Mouse (Mus musculus): Measurements from ENCODE around the gene Dcst1.

Dcst1 gene

DNA sequence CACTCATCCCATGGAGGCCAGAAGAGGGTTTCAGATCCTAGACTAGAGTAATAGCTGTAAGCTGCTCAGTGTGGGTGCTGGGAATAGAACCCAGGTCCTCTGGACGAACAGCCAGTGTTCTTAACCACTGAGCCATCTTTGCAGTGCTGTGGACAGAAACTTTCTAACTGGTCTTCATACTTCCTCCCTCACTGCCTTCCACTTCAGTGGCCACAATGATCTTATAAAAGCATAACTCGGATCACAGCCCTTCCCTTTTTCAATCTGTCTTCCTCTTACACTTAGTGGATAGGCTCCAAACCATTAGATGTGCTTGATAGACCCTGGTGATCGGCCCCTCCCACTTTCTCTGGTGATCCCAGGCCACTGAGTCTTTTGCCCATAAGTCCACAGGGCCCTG is 4.8 kb downstream of the Dcst1 start:
- no peak for DNase-seq

- DNase-seq = no peak
Measured at GRCm38 (mm10) chr3:89359630-89360029, 5.4 kb downstream of the Dcst1 start.

DNA sequence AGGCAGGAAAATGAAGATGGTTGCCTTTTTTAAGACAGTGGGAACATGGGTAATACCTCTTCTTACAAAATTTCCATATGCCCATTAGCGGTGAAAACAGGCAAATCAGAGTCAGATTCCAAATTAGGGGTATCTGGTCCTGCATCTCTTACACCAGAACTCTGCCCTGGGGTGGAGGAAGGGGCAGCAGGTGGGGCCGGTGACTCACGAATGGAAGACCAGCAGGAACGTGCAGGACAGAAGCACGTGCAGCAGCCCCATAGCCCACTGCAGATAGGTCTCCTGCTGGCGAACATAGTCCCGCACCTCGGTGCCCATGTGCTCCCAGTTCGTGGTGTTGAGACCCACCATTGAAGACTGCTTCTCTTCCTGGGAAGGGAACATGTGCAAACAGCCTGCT is 9.0 kb downstream of the Dcst1 start:
- DNase-seq = no peak

GRCm38 (mm10) chr3:89355512-89355902 is 9.5 kb downstream of the Dcst1 start:
- DNase-seq = no peak

GRCm38 (mm10) chr3:89354816-89355511 is 10.1 kb downstream of the Dcst1 start:
- peak; percentile 80 for DNase-seq

DNA sequence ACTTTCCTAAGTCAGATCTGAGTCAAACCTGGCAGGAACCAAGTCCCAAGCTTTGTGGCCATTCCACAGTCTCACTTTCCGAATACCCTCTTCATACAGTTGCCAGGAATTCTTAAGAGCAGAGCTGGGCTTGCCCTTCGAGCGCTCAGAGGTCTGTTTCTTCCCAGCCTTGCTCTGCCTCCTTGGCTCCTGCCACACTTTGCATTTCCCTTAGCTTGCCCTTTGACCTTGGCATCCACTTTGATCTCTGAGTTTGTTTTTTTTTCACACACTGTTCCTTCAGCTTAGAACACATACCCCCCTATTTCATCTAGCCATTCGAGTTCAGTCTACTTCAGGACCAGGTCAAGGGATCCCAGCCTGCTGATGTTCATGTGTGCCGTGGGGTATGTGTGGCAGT is 13.8 kb downstream of the Dcst1 start:
- DNase-seq = no peak

- peak; percentile 90 for DNase-seq
Measured at GRCm38 (mm10) chr3:89349869-89350501, 15.1 kb downstream of the Dcst1 start, which contains the start of gene Adam15. Gene Adam15, minus strand, starts transcription at chr3:89349996.

DNA sequence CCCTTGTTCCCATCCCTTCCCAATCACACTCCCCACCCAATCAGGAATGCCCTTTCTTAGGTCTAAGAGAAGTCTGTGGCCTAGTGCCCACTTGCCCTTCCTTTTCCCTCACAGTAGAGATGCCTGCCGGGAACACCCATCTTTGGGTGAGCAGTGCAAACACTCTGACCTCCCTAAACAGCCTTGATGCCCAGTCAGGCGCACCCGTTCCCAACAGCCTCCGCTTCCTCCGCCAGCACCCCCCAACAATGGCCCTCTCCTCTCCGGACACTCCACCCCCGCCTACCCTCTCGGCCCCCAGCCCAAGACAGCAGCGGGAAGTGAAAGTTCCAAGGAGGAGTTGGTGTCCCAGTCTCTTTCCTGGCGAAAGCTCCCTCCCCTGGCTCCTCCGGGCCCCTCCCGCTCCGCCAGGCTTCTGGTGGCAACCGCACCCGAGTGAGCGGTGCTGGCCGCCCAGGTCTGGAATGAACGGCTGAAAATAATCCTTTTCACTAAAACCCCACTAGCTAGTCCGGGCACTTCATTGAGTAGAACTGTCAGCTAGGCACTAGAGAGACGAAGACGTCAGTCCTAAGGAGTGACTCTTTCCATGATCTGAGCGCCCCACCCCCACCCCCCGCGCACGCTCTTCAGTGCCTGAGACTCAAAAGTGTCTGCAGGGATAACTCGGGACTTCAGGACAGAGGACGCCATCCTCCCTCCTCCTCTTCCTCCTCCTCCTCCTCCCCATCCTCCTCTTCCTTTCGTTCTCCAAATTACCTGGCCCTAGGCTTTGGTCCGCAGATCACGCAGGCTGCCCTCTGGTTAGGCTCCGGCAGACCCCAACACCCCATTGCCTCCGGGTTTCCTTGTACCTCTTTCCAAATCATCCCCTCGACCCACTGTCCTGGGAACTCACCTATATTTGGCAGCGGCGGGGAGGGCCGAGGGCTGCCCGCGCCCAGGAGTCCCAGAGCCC is 15.9 kb downstream of the Dcst1 start:
- DNase-seq = no peak

GRCm38 (mm10) chr3:89347916-89348315 is 17.1 kb downstream of the Dcst1 start:
- DNase-seq = no peak

DNA sequence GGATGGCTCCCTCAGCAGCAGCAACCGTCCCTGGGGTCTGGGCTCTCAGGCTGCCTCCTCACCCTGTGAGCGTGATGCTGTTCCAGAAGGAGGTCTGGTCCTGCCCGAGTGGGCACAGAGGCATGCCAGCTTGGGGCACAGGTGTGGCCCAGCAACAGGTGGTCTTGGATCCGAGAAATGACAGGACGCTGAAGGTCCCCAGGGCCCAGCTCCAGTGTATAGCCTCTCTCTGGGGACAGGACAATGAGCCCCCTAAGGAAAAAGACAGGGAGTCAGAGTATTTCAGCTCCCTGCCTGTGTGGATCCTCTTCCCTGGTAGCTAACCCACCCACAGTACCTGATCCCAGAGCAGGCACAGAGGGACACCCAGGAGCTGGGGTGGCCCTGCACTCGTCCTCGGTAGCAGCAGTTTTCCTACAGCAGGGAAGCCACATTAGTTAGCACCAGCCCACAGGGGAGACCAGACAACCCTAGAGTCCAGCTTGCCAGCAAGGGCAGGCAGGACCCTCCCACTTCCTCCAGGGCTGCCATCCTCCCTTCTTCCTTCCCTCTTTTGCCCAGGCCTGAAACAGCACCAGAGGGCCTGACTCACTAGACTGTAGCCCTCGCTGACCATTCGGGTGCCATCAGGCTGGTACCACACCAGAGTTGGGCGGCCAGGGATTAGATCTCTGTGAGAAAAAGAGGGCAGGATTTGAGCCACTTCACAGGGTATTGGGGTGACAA is 18.1 kb downstream of the Dcst1 start:
- no peak for DNase-seq

DNA sequence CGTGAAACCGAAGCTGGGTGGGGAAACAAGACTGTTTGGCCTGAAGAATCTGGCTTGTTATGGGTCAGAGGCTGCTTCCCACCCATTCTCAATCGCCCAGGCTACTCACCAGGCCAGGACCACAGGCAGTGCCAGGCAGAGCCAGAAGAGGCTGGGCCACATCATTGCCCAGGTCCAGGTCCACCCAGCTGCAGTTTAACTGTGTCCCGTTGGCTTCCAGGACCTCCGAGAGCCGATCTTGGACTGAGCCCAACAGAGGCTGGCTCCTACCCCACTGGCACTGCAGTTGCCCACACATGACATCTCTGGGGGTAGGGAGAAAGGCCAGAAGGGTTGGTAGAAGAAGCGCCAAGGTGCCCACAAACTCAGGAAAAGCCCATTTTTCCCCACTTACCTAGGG is 21.8 kb downstream of the Dcst1 start:
- no peak for DNase-seq

- DNase-seq = no peak
Measured at GRCm38 (mm10) chr3:89341794-89342193, 23.3 kb downstream of the Dcst1 start.

- DNase-seq = peak; percentile 91
Measured at GRCm38 (mm10) chr3:89340465-89340864, 24.6 kb downstream of the Dcst1 start.

GRCm38 (mm10) chr3:89339416-89339815 is 25.6 kb downstream of the Dcst1 start:
- DNase-seq = peak; percentile 76

DNA sequence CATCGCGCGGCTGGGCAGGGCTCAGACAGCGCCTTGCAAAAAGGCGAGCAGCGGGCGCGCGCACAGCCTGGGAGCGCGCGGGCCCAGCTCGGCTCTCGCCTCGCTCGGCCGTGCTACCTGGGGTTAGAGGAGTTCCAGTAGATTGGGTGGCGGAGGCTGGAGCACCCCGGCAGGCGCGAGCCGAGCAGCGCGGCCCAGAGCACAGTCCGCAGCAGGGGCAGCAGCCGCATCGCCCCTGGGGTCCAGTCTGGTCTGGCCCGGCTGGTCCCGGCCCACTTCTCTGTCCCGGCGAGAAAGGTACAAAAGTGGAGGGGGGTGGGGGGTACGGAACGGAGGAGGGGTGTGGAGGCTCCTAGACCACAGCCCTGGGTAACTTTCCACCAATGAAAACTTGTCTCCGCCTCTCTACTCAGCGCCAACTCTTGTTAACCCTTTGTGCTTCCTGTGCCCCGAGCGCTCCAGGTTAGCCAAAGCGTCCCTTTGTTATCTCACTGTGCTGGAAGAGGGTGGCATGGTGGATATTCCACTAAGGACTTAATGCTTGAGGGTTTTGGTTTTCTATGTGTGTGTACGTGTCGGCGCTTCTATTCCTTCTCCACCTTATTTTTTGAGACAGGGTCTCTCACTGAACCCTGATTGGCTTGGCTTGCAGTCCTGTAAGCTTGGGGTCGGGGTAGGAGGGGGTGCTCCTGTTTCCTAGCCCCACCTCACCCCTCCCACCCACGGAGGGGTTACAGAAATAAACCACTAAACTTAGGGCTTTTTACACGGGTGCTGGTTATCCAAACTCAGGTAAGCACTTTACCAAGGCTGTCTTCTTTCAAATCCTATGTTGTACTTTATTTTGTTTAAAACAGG is 27.1 kb downstream of the Dcst1 start, which contains the start of gene Efna4:
Gene Efna4 (minus strand): TSS at position 308 of the 858 bp plus-strand sequence.
- DNase-seq = peak; percentile 32

- DNase-seq = peak; percentile 64
Measured at GRCm38 (mm10) chr3:89337062-89337720, 27.9 kb downstream of the Dcst1 start.

DNA sequence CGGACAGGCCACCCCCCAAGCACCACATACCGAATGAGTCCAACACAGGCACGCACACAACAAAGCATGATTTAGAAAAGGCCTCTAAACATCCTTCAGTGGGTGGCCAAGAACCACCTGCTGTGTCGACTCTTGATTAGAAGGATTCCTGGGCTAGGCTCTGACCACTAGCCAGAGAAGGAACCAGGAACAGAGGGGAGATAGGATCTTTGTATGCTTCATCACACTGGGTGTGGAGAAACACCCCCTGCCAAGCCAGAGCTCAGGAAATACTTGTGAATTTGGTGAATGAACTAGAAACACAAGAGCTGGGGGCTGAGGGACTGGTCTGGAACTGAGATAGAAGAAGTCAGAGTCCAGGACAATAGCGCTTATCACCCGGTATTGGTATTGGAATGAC is 28.5 kb downstream of the Dcst1 start:
- DNase-seq = no peak

DNA sequence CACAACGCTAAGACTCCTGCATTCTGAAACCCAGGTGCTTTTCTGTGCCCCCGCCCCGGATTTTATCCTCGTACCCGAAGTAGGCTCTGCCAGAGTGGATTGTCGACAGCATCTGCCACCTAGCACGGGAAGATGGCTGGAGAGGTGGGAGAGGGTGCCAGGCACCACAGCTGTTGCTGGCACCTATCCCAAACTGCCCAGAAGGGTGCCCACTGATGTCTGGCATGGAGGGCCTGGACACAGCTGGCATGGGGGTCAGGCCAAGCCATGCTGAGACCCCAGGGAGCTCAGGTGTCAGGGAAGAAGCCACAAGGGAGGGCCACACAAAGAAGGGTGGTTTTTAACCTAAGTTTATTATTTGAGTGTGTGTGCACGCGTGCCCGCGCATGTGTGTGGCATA is 32.0 kb downstream of the Dcst1 start:
- no peak for DNase-seq

DNA sequence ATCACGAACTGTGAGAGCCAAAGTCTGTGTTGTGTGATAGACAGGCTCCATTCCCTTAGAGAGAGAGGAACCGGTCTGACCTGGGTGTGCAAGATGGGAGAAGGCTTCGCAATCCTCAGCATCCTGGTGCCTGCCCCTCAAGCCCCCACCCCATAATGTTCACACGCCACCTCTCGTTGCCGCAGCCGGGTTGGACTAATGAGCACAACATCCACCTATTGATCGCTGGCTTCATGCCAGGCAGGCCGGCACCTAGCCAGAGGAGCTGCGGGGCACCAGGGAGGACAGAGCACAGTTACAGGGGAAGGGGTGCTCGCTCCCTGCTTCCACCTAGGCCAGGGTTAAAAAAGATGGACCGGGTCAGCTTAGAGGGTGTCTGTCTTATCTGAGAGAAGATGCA is 32.6 kb downstream of the Dcst1 start:
- peak; percentile 36 for DNase-seq

DNA sequence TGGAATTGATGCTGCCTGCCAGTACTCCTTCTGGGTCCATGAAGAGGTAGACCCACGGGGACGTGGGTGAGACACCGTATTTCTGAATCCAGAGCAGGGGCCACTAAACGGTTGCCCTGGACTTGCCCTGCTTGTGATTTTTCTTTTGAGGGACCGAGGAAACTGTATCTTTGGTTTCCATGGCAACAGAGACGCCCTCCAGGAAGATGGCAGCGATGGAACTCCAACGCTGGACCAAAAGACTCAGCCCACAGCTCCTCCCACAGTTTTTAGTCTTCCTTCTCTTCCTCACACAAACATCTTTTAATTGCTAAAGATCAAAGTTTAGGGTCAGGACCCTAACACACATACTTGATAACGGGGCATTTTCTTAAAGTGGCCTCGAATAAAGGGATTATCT is 33.0 kb downstream of the Dcst1 start:
- no peak for DNase-seq

DNA sequence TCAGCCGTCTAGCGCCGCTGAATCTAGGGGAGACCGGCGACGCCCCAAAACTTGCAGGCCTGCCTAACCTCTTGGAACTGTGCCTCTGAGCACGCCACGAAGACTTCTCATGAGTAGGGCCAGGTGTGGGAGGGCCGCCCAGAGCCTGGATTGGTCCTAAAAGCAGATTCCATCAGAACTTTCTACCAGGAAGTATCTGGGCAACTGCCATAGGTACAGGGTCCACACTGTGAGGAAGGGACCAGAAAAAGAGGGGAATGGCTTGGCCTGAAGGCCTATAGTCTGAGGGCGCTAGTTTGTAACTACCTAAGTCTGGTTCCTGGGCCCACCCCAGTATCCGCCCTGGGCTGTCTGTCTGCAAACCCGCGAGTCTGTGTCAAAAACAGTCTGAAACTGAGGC is 33.5 kb downstream of the Dcst1 start:
- DNase-seq = no peak

Measured in right cerebral cortex, postnatal 4 days (tissue).